Mouse (Mus musculus) heart, postnatal 0 days (tissue): ENCODE results near the gene Exosc2. TPM values are rescaled to one million over a fixed set of nuclear protein-coding genes. Genes with fewer than 3 reads are reported as not detected.
"Not testable (repeated sequence)": the region's sequence is repeated elsewhere in the genome, so short reads cannot be mapped to it uniquely, and the experiment has no call there.

Source experiments
- ATAC-seq: fragments of 200-750 bp; cut with Nextera tagmentation; 2 replicates; pipeline ENCODE4 v1.8.0; 2017; ENCODE audit warnings: low read depth, moderate number of reproducible peaks, moderate library complexity; ENCODE audit not compliant: insufficient read depth
- DNase-seq: peaks from one replicate; pipeline ENCODE4 v3.0.0-alpha.2; 2016; ENCODE audit warnings: low spot score
- H3K27ac ChIP-seq: fragments of 300-500 bp; sonication (generic); 2 replicates; pipeline ENCODE4 v1.5.1; 2014; ENCODE audit warnings: low read depth, mild to moderate bottlenecking
- H3K27me3 ChIP-seq: fragments of 300-500 bp; sonication (generic); 2 replicates; pipeline ENCODE4 v1.6.1; 2014; ENCODE audit warnings: low read length, mixed read lengths; ENCODE audit not compliant: control insufficient read depth, insufficient read depth
- H3K36me3 ChIP-seq: fragments of 300-500 bp; sonication (generic); replicated peaks from 2 replicates; pipeline ENCODE4 v1.6.1; 2014; ENCODE audit warnings: low read length, mixed read lengths; ENCODE audit not compliant: control insufficient read depth, insufficient read depth
- H3K4me1 ChIP-seq: fragments of 300-500 bp; sonication (generic); 2 replicates; pipeline ENCODE4 v1.6.1; 2014; ENCODE audit warnings: antibody characterized with exemption; ENCODE audit not compliant: control insufficient read depth, insufficient read depth
- H3K4me2 ChIP-seq: fragments of 300-500 bp; sonication (generic); 2 replicates; pipeline ENCODE4 v1.6.1; 2014; ENCODE audit warnings: low read depth, mild to moderate bottlenecking, low read length, moderate library complexity
- H3K4me3 ChIP-seq: fragments of 300-500 bp; sonication (generic); 2 replicates; pipeline ENCODE4 v1.5.1; 2014; ENCODE audit warnings: low read depth, low read length
- H3K9ac ChIP-seq: fragments of 300-500 bp; sonication (generic); replicated peaks from 2 replicates; pipeline ENCODE4 v1.6.1; 2014; ENCODE audit warnings: low read depth, low read length, mixed read lengths
- H3K9me3 ChIP-seq: fragments of 300-500 bp; sonication (generic); replicated peaks from 2 replicates; pipeline ENCODE4 v1.6.1; 2016; ENCODE audit warnings: low read length; ENCODE audit not compliant: control insufficient read depth
- CTCF ChIP-seq: IDR thresholded peaks from 2 replicates; pipeline ENCODE4 v1.5.1; 2016; ENCODE audit warnings: antibody characterized with exemption, control low read depth, low read depth
- EP300 ChIP-seq: IDR thresholded peaks from 2 replicates; pipeline ENCODE4 v1.6.1; 2016; ENCODE audit warnings: antibody characterized with exemption, low read depth
- WGBS: fragments of 180-500 bp; shearing (Covaris S2); extraction: QIAGEN DNeasy Blood & Tissue Kit; methylation state at CpG from one replicate; pipeline ENCODE4 v1.1.7; 2014; 5-methylcytosine and 5-hydroxymethylcytosine counted together
- polyA plus RNA-seq: library from polyadenylated mRNA; unstranded; fragments of >200 nt; fragmentation: Nextera tagmentation; extraction: Ambion mirVana; gene quantifications from 2 replicates; pipeline ENCODE4 v1.2.1, GENCODE M21; 2015
- total RNA-seq: library from RNA; depleted of rRNA; stranded (reverse); fragments of >200 nt; gene quantifications from 2 replicates; pipeline ENCODE4 v1.2.3, GENCODE M21; 2014; ENCODE audit warnings: low replicate concordance

The Exosc2 gene
- total and polyA plus RNA-seq, 2 experiments from 2014 or later = 19.9 to 39.8 TPM

- H3K9ac ChIP-seq = no peak overlapping the region
- H3K4me2 ChIP-seq = no peak overlapping the region
- H3K36me3 ChIP-seq = no peaks in the 10 kb centered on the region
- no peaks in the 10 kb centered on the region for H3K9me3 ChIP-seq
- no peak for ATAC-seq
- H3K4me3 ChIP-seq = no peak overlapping the region
- TF ChIP-seq EP300 (no peak), CTCF (no peak)
- H3K27me3 ChIP-seq = peaks cover 59% of the 10 kb centered on the region
- peaks cover 3% of the 10 kb centered on the region; the same call in 1 of the 2 replicates for H3K4me1 ChIP-seq
- DNase-seq = no peak
- 82% methylated on average over 7 of the region's 7 CpGs for WGBS
- no peak overlapping the region for H3K27ac ChIP-seq
These were observed 14.1 kb upstream of the Exosc2 start for GRCm38 (mm10) chr2:31656374-31656773.

GRCm38 (mm10) chr2:31662939-31663803 is 7.3 kb upstream of the Exosc2 start:
- H3K4me1 ChIP-seq = no peaks in the 10 kb centered on the region
- no peak for ATAC-seq

GRCm38 (mm10) chr2:31663804-31664180 is 6.7 kb upstream of the Exosc2 start:
- no peak overlapping the region for H3K9ac ChIP-seq
- H3K4me1 ChIP-seq = no peaks in the 10 kb centered on the region
- no peak overlapping the region for H3K4me2 ChIP-seq
- no peak for TF ChIP-seq EP300
- no peak for TF ChIP-seq CTCF
- no peak for ATAC-seq
- H3K36me3 ChIP-seq = no peaks in the 10 kb centered on the region
- no peak overlapping the region for H3K27ac ChIP-seq
- no peak overlapping the region for H3K4me3 ChIP-seq
- H3K9me3 ChIP-seq = no peaks in the 10 kb centered on the region
- DNase-seq = no peak
- H3K27me3 ChIP-seq = peaks cover 9% of the 10 kb centered on the region; the same call in 1 of the 2 replicates
- 91% methylated on average over 1 of the region's 1 CpGs for WGBS

More at GRCm38 (mm10) chr2:31662939-31663803, 7.3 kb upstream of the Exosc2 start:
- no peak overlapping the region for H3K4me3 ChIP-seq
- H3K9ac ChIP-seq = no peak overlapping the region
- H3K27me3 ChIP-seq = peaks cover 9% of the 10 kb centered on the region; the same call in 1 of the 2 replicates
- TF ChIP-seq CTCF (no peak), EP300 (no peak)
- H3K9me3 ChIP-seq = no peaks in the 10 kb centered on the region
- no peaks in the 10 kb centered on the region for H3K36me3 ChIP-seq
- DNase-seq = no peak
- H3K27ac ChIP-seq = no peak overlapping the region
- 58% methylated on average over 8 of the region's 8 CpGs for WGBS
- H3K4me2 ChIP-seq = no peak overlapping the region

GRCm38 (mm10) chr2:31667332-31667731 is 3.2 kb upstream of the Exosc2 start:
- TF ChIP-seq EP300 (no peak), CTCF (peak; percentile 42)
- Histone ChIP-seq H3K4me1 (peaks cover 4% of the 10 kb centered on the region; the same call in 1 of the 2 replicates), H3K9me3 (no peaks in the 10 kb centered on the region), H3K36me3 (no peaks in the 10 kb centered on the region), H3K4me3 (no peak overlapping the region), H3K4me2 (no peak overlapping the region), H3K27me3 (0 out of 2 replicates have a peak, but pooled peaks cover 3% of the 10 kb centered on the region), H3K27ac (no peak overlapping the region), H3K9ac (no peak overlapping the region)
- 32% methylated on average over 4 of the region's 4 CpGs for WGBS
- ATAC-seq = no peak
- no peak for DNase-seq

- no peaks in the 10 kb centered on the region for H3K9me3 ChIP-seq
- H3K4me3 ChIP-seq = no peak overlapping the region
- TF ChIP-seq CTCF (no peak), EP300 (no peak)
- WGBS = 88% methylated on average over 6 of the region's 6 CpGs
- H3K9ac ChIP-seq = no peak overlapping the region
- H3K4me1 ChIP-seq = no peaks in the 10 kb centered on the region
- H3K36me3 ChIP-seq = peaks cover 59% of the 10 kb centered on the region
- ATAC-seq (no peak), DNase-seq (no peak)
- H3K27ac ChIP-seq = no peak overlapping the region
- no peaks in the 10 kb centered on the region for H3K27me3 ChIP-seq
- H3K4me2 ChIP-seq = no peak overlapping the region
These were observed 8.1 kb downstream of the Exosc2 start for GRCm38 (mm10) chr2:31678641-31679040.

GRCm38 (mm10) chr2:31681051-31681707 is 10.7 kb downstream of the Exosc2 start:
- H3K4me2 ChIP-seq, H3K4me3 ChIP-seq, H3K4me1 ChIP-seq, H3K9ac ChIP-seq, ATAC-seq, H3K9me3 ChIP-seq, DNase-seq, H3K27me3 ChIP-seq, H3K27ac ChIP-seq: not testable (repeated sequence)
- WGBS = 79% methylated on average over 15 of the region's 15 CpGs
- H3K36me3 ChIP-seq = peaks cover 39% of the 10 kb centered on the region
